Mouse (Mus musculus) embryonic facial prominence, embryonic 11.5 days (tissue): ENCODE data around the gene Mdfi. TPM values are rescaled to one million over a fixed set of nuclear protein-coding genes. Genes with fewer than 3 reads are reported as not detected.
A peak's percentile ranks its signal among the peaks of the same experiment; 100 is the strongest.

ENCODE experiments used
- ATAC-seq: fragments of 200-750 bp; cut with Nextera tagmentation; replicated peaks from 2 replicates; pipeline ENCODE4 v1.8.0; 2017; ENCODE audit warnings: low read depth; ENCODE audit not compliant: insufficient number of reproducible peaks, low FRiP score, low TSS enrichment
- DNase-seq: peaks from one replicate; pipeline ENCODE4 v3.0.0-alpha.2; 2015; ENCODE audit warnings: low spot score
- H3K27ac ChIP-seq: fragments of 300-500 bp; sonication (generic); replicated peaks from 2 replicates; pipeline ENCODE4 v1.5.1; 2014; ENCODE audit warnings: mild to moderate bottlenecking, low read depth, low read length, control low read depth
- H3K27me3 ChIP-seq: fragments of 300-500 bp; sonication (generic); 2 replicates; pipeline ENCODE4 v1.6.1; 2014; ENCODE audit warnings: mild to moderate bottlenecking, low read length, moderate library complexity, mixed read lengths; ENCODE audit not compliant: control insufficient read depth, insufficient read depth
- H3K36me3 ChIP-seq: fragments of 300-500 bp; sonication (generic); replicated peaks from 2 replicates; pipeline ENCODE4 v1.6.1; 2014; ENCODE audit warnings: low read depth, mild to moderate bottlenecking, low read length, moderate library complexity, mixed read lengths; ENCODE audit not compliant: control insufficient read depth, insufficient read depth
- H3K4me1 ChIP-seq: fragments of 300-500 bp; sonication (generic); 2 replicates; pipeline ENCODE4 v1.6.1; 2014; ENCODE audit warnings: low read length, mixed read lengths; ENCODE audit not compliant: control insufficient read depth, insufficient read depth
- H3K4me2 ChIP-seq: fragments of 300-500 bp; sonication (generic); 2 replicates; pipeline ENCODE4 v1.6.1; 2014; ENCODE audit warnings: low read depth, mild to moderate bottlenecking, control low read depth, low read length, moderate library complexity
- H3K4me3 ChIP-seq: fragments of 300-500 bp; sonication (generic); 2 replicates; pipeline ENCODE4 v1.5.1; 2014; ENCODE audit warnings: low read depth, low read length, control low read depth
- H3K9ac ChIP-seq: fragments of 300-500 bp; sonication (generic); replicated peaks from 2 replicates; pipeline ENCODE4 v1.6.1; 2014; ENCODE audit warnings: mild to moderate bottlenecking, control low read depth, low read length
- H3K9me3 ChIP-seq: fragments of 300-500 bp; sonication (generic); replicated peaks from 2 replicates; pipeline ENCODE4 v1.6.1; 2016; ENCODE audit warnings: mild to moderate bottlenecking, low read length, inconsistent platforms, mixed read lengths; ENCODE audit not compliant: control insufficient read depth
- WGBS: fragments of 180-500 bp; shearing (Covaris S2); extraction: QIAGEN DNeasy Blood & Tissue Kit; methylation state at CpG from one replicate; pipeline ENCODE4 v1.1.7; 2014; 5-methylcytosine and 5-hydroxymethylcytosine counted together
- polyA plus RNA-seq: library from polyadenylated mRNA; unstranded; fragments of >200 nt; fragmentation: Nextera tagmentation; extraction: Ambion mirVana; gene quantifications from 2 replicates; pipeline ENCODE4 v1.2.1, GENCODE M21; 2014

The Mdfi gene
- polyA plus RNA-seq = 75.2 and 95.7 TPM in 2 replicates

DNA sequence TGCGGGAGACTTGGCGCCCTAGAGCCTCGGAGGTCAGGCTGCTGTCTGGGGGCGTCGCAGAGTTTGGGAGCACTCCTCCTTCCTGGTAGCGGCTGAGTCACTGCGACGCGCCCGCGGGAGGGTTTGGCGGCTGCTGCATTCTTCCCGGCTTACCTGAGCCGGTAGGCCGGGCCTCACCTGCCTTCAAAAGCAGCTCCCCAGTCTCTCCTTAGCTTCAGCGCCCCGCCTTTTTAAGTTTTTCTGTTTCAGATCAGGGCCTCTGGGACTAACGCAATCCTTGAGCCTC lies at the start of gene Mdfi:
Gene Mdfi (minus strand): TSS at position 210 of the 286 bp plus-strand sequence.
- Histone ChIP-seq H3K4me3 (peak within 1 kb of the TSS; percentile 94), H3K9ac (peak within 1 kb of the TSS; percentile 53), H3K4me1 (peaks cover 9% of the 10 kb centered on the region), H3K4me2 (peak within 1 kb of the TSS; percentile 85), H3K36me3 (no peaks in the 10 kb centered on the region; the same call in 1 of the 2 replicates), H3K9me3 (no peaks in the 10 kb centered on the region), H3K27ac (peak within 1 kb of the TSS; percentile 75), H3K27me3 (peaks cover 3% of the 10 kb centered on the region)
- DNase-seq (peak; percentile 27), ATAC-seq (no peak)
- WGBS = 3% methylated on average over 18 of the region's 18 CpGs

DNA sequence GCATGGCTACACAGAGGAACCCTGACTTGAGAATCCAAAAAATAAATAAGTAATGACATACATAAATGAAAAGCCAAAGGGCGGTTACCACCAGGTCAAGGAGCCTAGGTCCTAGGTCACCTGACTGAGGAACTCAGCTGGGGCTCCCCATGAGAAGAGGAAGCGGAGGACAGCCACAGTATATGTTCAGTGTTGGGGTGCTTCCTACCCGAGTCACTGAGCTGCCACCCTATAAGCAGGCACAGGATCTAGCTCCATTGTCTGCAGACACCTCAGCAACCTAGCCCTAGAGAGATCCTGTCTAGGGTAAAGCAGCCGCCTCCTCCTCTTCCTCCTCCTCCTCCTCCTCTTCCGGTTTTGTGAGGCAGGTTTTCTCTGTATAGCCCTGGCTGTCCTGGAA lies 48.6 kb upstream of the Mdfi start:
- Histone ChIP-seq H3K36me3 (no peaks in the 10 kb centered on the region; the same call in none of the 2 replicates), H3K9me3 (no peaks in the 10 kb centered on the region), H3K4me2 (no peak overlapping the region), H3K27ac (no peak overlapping the region), H3K9ac (no peak overlapping the region), H3K4me1 (peaks cover 42% of the 10 kb centered on the region), H3K27me3 (no peaks in the 10 kb centered on the region), H3K4me3 (no peak overlapping the region)
- no peak for ATAC-seq
- 77% methylated on average over 5 of the region's 5 CpGs for WGBS
- no peak for DNase-seq

DNA sequence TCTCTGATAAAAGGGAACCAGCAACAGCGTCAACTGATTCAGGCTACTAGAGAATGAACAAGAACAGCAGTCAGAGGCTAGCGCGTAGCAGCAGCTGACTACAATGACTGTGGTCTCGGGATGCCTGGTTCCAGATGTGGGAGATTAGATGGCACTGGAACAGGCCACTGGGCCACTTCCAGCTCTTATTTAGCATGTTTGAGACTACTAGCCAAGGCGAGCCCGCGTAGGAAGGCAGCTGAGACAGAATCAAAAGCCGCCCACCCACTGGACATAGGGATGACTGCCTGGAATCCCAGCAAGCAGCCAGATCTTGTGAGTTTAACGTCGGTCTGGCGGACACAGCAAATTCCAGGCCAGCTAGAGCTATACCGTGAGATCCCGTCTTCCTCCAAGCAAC lies 46.8 kb upstream of the Mdfi start:
- Histone ChIP-seq H3K4me1 (peaks cover 31% of the 10 kb centered on the region), H3K9ac (no peak overlapping the region), H3K4me3 (no peak overlapping the region), H3K36me3 (no peaks in the 10 kb centered on the region; the same call in none of the 2 replicates), H3K4me2 (no peak overlapping the region), H3K9me3 (no peaks in the 10 kb centered on the region), H3K27me3 (no peaks in the 10 kb centered on the region), H3K27ac (no peak overlapping the region; the same call in 1 of the 2 replicates)
- WGBS = 55% methylated on average over 13 of the region's 13 CpGs
- no peak for ATAC-seq
- DNase-seq = peak; percentile 79

DNA sequence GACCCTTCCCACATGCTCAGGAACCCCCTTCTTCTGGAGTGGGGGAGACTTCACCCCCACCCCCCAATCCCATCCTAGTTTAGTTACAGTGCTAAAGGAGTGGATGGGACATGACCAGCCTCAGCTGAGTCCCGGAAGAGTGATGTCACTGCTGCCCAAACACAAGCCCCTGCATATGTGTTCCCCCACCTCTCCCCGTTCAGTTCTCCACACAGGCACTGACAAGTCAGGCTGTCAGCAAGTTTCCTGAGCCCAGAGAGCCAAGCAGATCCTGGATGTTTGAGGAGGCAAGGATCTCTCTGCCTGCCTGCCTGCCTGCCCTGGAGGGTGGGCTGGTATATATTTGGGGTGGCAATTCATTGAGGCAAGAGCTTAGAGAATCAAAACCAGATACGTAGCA lies 44.7 kb upstream of the Mdfi start:
- Histone ChIP-seq H3K4me2 (peak overlapping the region; percentile 8; the same call in 1 of the 2 replicates), H3K4me3 (no peak overlapping the region), H3K4me1 (peaks cover 31% of the 10 kb centered on the region), H3K9me3 (no peaks in the 10 kb centered on the region), H3K27ac (peak overlapping the region; percentile 49; the same call in 1 of the 2 replicates), H3K36me3 (peaks cover 4% of the 10 kb centered on the region), H3K27me3 (no peaks in the 10 kb centered on the region), H3K9ac (no peak overlapping the region; the same call in none of the 2 replicates)
- DNase-seq (peak; percentile 58), ATAC-seq (peak; percentile 7; the same call in 1 of the 2 replicates)
- 10% methylated on average over 3 of the region's 3 CpGs for WGBS

DNA sequence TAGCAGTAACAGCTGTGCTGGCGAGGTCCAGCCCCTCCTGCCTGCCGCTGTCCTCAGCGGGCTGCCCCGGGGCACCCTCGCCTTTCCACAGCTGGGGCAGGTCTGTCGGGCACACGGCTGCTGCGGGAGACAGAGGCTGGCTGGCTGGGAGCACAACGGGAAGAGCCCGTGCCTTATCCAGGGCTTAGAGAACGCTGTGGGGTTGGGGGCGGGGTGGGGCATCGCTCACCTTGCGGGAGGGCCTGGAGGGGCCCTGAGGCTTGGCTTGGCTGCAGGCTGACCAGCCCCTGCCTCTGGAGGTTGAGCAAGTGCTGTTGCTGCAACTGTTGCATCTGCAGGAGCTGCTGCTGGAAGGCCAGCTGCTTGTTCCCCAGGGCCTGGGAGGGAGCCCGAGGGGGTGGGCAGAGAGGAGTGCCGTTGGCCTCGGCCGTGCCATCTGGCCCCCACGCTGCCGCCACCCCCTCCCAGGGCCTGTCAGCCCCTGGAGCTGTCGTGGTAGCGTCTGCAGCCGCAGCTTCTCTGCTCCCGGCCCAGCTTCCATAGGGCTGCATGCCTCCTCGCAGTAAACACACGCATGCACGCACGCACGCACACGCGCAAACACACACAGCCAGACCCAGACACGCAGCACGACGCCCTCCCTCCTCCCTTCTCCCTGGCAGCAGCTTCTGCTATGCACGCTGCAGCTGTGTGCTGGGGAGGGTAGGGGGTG lies 44.0 kb upstream of the Mdfi start:
- Histone ChIP-seq H3K9me3 (no peaks in the 10 kb centered on the region), H3K27ac (peak overlapping the region; percentile 35), H3K4me3 (no peak overlapping the region), H3K9ac (peak overlapping the region; percentile 55), H3K36me3 (peaks cover 4% of the 10 kb centered on the region), H3K4me1 (peaks cover 31% of the 10 kb centered on the region), H3K27me3 (no peaks in the 10 kb centered on the region), H3K4me2 (peak overlapping the region; percentile 27)
- ATAC-seq (peak; percentile 19; the same call in 1 of the 2 replicates), DNase-seq (peak; percentile 36)
- WGBS = 16% methylated on average over 31 of the region's 35 CpGs

DNA sequence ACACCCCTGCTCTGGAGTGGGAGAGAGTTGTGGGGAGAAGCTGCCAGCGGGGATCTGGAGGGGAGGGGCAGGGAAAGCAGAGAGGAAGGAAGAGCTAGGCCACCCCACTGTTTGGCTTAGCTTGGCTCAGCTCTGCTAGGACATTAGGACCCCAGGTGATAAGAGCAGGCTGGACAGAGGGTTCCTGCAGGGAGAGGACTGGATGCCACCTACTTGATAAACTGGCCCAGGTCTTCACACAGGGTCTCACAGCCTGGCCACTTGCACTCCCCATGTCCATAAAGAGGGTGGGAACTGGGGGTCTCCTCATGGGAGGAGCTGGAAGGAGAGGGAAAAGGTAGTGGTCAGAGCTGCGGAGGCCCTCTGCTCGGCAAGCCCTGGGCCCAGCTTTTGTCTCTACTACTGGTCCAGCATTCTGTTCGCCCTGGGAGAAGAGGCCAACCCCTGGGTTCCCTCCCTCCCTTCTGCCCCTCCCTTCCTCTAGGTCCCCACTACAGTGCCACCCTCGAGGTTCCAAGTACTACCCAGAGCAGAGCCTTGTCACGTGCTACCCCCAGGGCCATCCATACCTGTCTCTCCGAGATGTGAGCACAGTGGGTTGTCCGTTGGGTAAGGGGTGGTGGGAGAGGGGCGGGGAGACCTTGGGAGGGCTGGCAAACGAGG lies 43.4 kb upstream of the Mdfi start:
- peaks cover 31% of the 10 kb centered on the region for H3K4me1 ChIP-seq
- H3K9me3 ChIP-seq = no peaks in the 10 kb centered on the region
- no peak overlapping the region for H3K4me3 ChIP-seq
- DNase-seq (no peak), ATAC-seq (peak; percentile 14; the same call in 1 of the 2 replicates)
- no peak overlapping the region for H3K4me2 ChIP-seq
- peaks cover 4% of the 10 kb centered on the region for H3K36me3 ChIP-seq
- WGBS = 31% methylated on average over 10 of the region's 10 CpGs
- H3K27ac ChIP-seq = no peak overlapping the region; the same call in 1 of the 2 replicates
- H3K9ac ChIP-seq = no peak overlapping the region
- H3K27me3 ChIP-seq = no peaks in the 10 kb centered on the region

DNA sequence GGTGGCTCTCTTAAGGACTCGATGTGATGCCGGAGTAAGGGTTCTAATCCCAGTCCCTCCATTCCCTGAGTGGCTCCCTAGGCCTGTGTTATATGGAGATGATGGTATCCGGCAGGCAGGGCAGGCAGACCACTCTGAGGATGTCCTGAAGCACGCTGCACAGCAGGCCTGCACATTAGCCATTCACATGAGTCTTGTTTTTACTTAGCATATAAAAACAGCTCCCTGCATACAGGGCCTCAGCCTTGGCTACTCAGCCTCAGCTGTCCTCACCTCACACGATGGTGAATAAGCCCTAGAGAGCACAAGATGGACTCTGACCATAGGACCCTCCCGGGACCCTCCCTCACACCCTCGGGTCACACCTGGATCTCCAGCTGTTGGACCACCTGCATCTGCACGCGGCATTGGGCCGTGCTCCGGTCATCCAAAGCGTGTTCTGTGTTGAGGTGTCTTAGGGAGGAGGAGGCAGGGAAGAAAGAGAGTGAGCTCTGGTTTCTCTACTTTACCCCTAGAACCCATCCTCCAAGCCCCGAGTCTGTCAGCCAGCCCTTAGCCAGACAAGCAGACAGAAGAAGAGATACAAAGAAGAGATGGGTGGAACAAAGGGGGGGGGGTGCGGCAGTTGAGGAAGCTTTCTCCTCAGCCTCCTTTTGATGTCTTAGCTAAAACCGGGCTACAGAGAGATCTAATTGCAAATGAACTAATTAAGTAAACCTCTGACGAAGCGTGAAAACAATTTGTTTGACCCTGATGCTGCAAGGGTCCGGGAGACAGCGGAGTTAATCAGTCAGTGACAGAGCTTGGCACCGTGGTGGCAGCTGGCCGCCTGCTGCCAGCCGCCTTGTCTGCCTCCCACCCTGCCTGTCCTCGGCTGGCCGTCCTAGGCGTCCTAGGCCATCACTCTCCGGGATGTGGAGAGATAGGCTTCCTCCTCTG lies 42.6 kb upstream of the Mdfi start:
- Histone ChIP-seq H3K9me3 (no peaks in the 10 kb centered on the region), H3K4me2 (no peak overlapping the region), H3K4me1 (peaks cover 31% of the 10 kb centered on the region), H3K9ac (no peak overlapping the region), H3K36me3 (peaks cover 4% of the 10 kb centered on the region), H3K27ac (no peak overlapping the region), H3K27me3 (no peaks in the 10 kb centered on the region), H3K4me3 (no peak overlapping the region)
- DNase-seq = no peak
- WGBS = 42% methylated on average over 26 of the region's 26 CpGs
- no peak for ATAC-seq
